Mouse (Mus musculus) MEL-GATA-1-ER (cell line): Measurements from ENCODE around the gene Etv5.

ENCODE experiments used
- DNase-seq: peaks from one replicate; pipeline ENCODE4 v3.0.0-alpha.2; 2012; ENCODE audit warnings: low read depth; ENCODE audit errors: extremely low read depth

Etv5 gene

GRCm38 (mm10) chr16:22439499-22440177 is at the start of gene Etv5:
Gene Etv5 (minus strand): TSS chr16:22439719.
- peak; percentile 98 for DNase-seq

- DNase-seq, result no peak
Observed at GRCm38 (mm10) chr16:22483900-22484299, 44.4 kb upstream of the Etv5 start.

- no peak for DNase-seq
Observed at GRCm38 (mm10) chr16:22479322-22479721, 39.8 kb upstream of the Etv5 start.

- DNase-seq, result no peak
Observed at GRCm38 (mm10) chr16:22471728-22472127, 32.2 kb upstream of the Etv5 start.

- no peak for DNase-seq
Observed at GRCm38 (mm10) chr16:22469385-22469784, 29.9 kb upstream of the Etv5 start.

GRCm38 (mm10) chr16:22467111-22467510 is 27.6 kb upstream of the Etv5 start:
- no peak for DNase-seq

- DNase-seq, result no peak
Observed at GRCm38 (mm10) chr16:22466381-22466780, 26.9 kb upstream of the Etv5 start.

GRCm38 (mm10) chr16:22462220-22462619 is 22.7 kb upstream of the Etv5 start:
- DNase-seq, result no peak

- DNase-seq, result no peak
Observed at GRCm38 (mm10) chr16:22461728-22462127, 22.2 kb upstream of the Etv5 start.

GRCm38 (mm10) chr16:22460960-22461359 is 21.4 kb upstream of the Etv5 start:
- DNase-seq, result no peak

GRCm38 (mm10) chr16:22452082-22452481 is 12.6 kb upstream of the Etv5 start:
- DNase-seq, result no peak

GRCm38 (mm10) chr16:22448093-22448492 is 8.6 kb upstream of the Etv5 start:
- DNase-seq, result no peak

GRCm38 (mm10) chr16:22444786-22445185 is 5.3 kb upstream of the Etv5 start:
- DNase-seq, result no peak

GRCm38 (mm10) chr16:22442202-22442601 is 2.7 kb upstream of the Etv5 start:
- no peak for DNase-seq

GRCm38 (mm10) chr16:22441317-22441716 is 1.8 kb upstream of the Etv5 start:
- no peak for DNase-seq

GRCm38 (mm10) chr16:22440269-22440668 is 750 bp upstream of the Etv5 start:
- DNase-seq, result no peak

GRCm38 (mm10) chr16:22438441-22439373 is 812 bp downstream of the Etv5 start:
- peak; percentile 33 for DNase-seq

GRCm38 (mm10) chr16:22436106-22436505 is 3.4 kb downstream of the Etv5 start:
- DNase-seq, result peak; percentile 58

GRCm38 (mm10) chr16:22434530-22434929 is 5.0 kb downstream of the Etv5 start:
- DNase-seq, result no peak

- no peak for DNase-seq
Observed at GRCm38 (mm10) chr16:22433944-22434343, 5.6 kb downstream of the Etv5 start.

- DNase-seq, result no peak
Observed at GRCm38 (mm10) chr16:22431773-22432172, 7.7 kb downstream of the Etv5 start.

- DNase-seq, result no peak
Observed at GRCm38 (mm10) chr16:22431335-22431734, 8.2 kb downstream of the Etv5 start.
